Mouse (Mus musculus) granulocyte monocyte progenitor cell, adult 5-6 weeks (primary cell): ENCODE measurements around the gene Lnx2. TPM values are rescaled to one million over a fixed set of nuclear protein-coding genes. Genes with fewer than 3 reads are reported as not detected.
A peak's percentile ranks its signal among the peaks of the same experiment; 100 is the strongest.

Experiments used
- ATAC-seq: replicated peaks from 2 replicates; pipeline ENCODE4 v1.8.0; 2016; ENCODE audit warnings: mild to moderate bottlenecking, moderate TSS enrichment, inconsistent platforms; ENCODE audit not compliant: poor library complexity, severe bottlenecking
- total RNA-seq, 2 experiments: library from RNA; stranded (forward) in 1 of 2; stranded (reverse) in 1 of 2; fragments of 200-712, 200-1000 nt in 1 of 2; fragments of >200 nt in 1 of 2; fragmentation: Nextera tagmentation in 1 of 2; gene quantifications; 2 replicates each; pipeline ENCODE4 v1.2.3; 2014 to 2017

Gene Lnx2
- total RNA-seq, 2 experiments from 2014 or later = 8.9 to 11.3 TPM

- no peak for ATAC-seq
Observed at GRCm38 (mm10) chr5:147023245-147023970, 53.0 kb downstream of the Lnx2 start.

GRCm38 (mm10) chr5:147021546-147022265, 54.7 kb downstream of the Lnx2 start:
- no peak for ATAC-seq

GRCm38 (mm10) chr5:147020579-147020978, 55.8 kb downstream of the Lnx2 start:
- ATAC-seq = no peak

GRCm38 (mm10) chr5:147018761-147019160, 57.6 kb downstream of the Lnx2 start:
- ATAC-seq = no peak

- ATAC-seq = no peak
Observed at GRCm38 (mm10) chr5:147017526-147017925, 58.9 kb downstream of the Lnx2 start.

- ATAC-seq = no peak
Observed at GRCm38 (mm10) chr5:147016622-147017021, 59.8 kb downstream of the Lnx2 start.

- ATAC-seq = peak; percentile 75
Observed at GRCm38 (mm10) chr5:147015191-147015590, 61.2 kb downstream of the Lnx2 start.

GRCm38 (mm10) chr5:147013845-147014244, 62.5 kb downstream of the Lnx2 start:
- ATAC-seq = 0 out of 2 replicates have a peak, but pooled peaks have one; percentile 25

GRCm38 (mm10) chr5:147011333-147011732, 65.1 kb downstream of the Lnx2 start:
- no peak for ATAC-seq

- ATAC-seq = no peak
Observed at GRCm38 (mm10) chr5:147003303-147003702, 73.1 kb downstream of the Lnx2 start.

GRCm38 (mm10) chr5:147001312-147001711, 75.1 kb downstream of the Lnx2 start:
- peak; percentile 42 for ATAC-seq

- no peak for ATAC-seq
Observed at GRCm38 (mm10) chr5:146998802-146999201, 77.6 kb downstream of the Lnx2 start.

GRCm38 (mm10) chr5:146996812-146997211, 79.6 kb downstream of the Lnx2 start:
- ATAC-seq = no peak

- ATAC-seq = peak; percentile 50
Observed at GRCm38 (mm10) chr5:146994973-146995372, 81.4 kb downstream of the Lnx2 start.

GRCm38 (mm10) chr5:146993509-146993908, 82.9 kb downstream of the Lnx2 start:
- ATAC-seq = no peak

- ATAC-seq = no peak
Observed at GRCm38 (mm10) chr5:146989051-146989450, 87.3 kb downstream of the Lnx2 start.

GRCm38 (mm10) chr5:146987588-146987987, 88.8 kb downstream of the Lnx2 start:
- ATAC-seq = no peak

GRCm38 (mm10) chr5:146985725-146986433, 90.5 kb downstream of the Lnx2 start:
- no peak for ATAC-seq

GRCm38 (mm10) chr5:146983216-146983615, 93.2 kb downstream of the Lnx2 start:
- ATAC-seq = peak; percentile 87

- ATAC-seq = no peak
Observed at GRCm38 (mm10) chr5:146981376-146981775, 95.0 kb downstream of the Lnx2 start.

GRCm38 (mm10) chr5:146974781-146975123, 101.6 kb downstream of the Lnx2 start:
- ATAC-seq = no peak
